Mouse (Mus musculus): ENCODE measurements around the gene Clec10a.

Clec10a gene

GRCm38 (mm10) chr11:70216103-70216502, 60.1 kb downstream of the Clec10a start:
- DNase-seq (ENCODE audit: low spot score in 2 of 2), result no peak

GRCm38 (mm10) chr11:70218039-70218438, 62.0 kb downstream of the Clec10a start:
- no peak for DNase-seq (ENCODE audit: low spot score in 2 of 2)

- no peak for DNase-seq (ENCODE audit: low spot score in 2 of 2)
Observed at GRCm38 (mm10) chr11:70218741-70219470, 62.9 kb downstream of the Clec10a start.

- DNase-seq (ENCODE audit: low spot score in 2 of 2), result no peak
Observed at GRCm38 (mm10) chr11:70219873-70220272, 63.9 kb downstream of the Clec10a start.

GRCm38 (mm10) chr11:70220323-70220722, 64.3 kb downstream of the Clec10a start:
- DNase-seq (ENCODE audit: low spot score in 2 of 2), result no peak

Data from urinary bladder, postnatal 4 days (tissue).